Mouse (Mus musculus): ENCODE measurements at regions not wholly inside any gene's neighbourhood (a gene's known extent, or its start where the extent isn't known, plus 50 kb on each side); places are given as distances from the start of the nearest gene placed in this dataset.

- no peak for DNase-seq
Measured at GRCm38 (mm10) chr14:24886896-24887421, 400.0 kb downstream of the Rps24 start.

GRCm38 (mm10) chr14:24890856-24891255 lies 403.9 kb downstream of the Rps24 start:
- no peak for DNase-seq

- DNase-seq: no peak
Measured at GRCm38 (mm10) chr14:24895196-24895595, 408.3 kb downstream of the Rps24 start.

- DNase-seq: no peak
Measured at GRCm38 (mm10) chr14:24896681-24897080, 409.8 kb downstream of the Rps24 start.

DNA sequence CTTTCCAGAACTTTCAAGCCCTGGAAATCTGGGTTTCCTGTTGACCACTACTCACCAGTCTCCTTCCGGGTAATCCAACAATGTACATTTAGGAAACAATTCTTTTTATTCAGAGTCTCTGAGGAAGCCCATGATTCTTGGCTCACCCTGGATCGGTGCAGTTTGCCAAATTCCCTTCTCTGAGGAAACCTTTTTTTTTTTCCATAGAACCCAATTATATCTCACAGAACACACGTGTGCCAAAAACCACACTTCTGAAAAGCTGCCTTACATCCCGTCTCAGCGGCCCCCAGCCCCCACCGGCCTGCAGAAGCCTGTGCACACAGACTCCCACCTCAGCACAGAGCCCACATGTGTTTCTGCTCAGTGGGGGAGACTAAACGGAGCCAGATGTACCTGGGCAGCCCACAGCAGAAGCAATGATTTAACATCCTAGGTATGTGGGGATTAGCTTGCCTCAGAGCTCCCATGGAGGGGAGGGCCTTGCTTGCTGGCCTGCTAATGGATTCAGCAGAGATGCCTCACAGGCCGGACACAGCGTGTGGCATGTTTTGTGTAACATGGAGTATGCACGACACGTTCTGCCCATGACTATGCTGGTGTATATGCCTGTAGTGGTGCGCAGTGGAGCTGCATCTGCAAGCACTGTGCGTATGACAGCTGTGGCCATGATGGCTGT lies 413.7 kb downstream of the Rps24 start:
- no peak for DNase-seq

DNA sequence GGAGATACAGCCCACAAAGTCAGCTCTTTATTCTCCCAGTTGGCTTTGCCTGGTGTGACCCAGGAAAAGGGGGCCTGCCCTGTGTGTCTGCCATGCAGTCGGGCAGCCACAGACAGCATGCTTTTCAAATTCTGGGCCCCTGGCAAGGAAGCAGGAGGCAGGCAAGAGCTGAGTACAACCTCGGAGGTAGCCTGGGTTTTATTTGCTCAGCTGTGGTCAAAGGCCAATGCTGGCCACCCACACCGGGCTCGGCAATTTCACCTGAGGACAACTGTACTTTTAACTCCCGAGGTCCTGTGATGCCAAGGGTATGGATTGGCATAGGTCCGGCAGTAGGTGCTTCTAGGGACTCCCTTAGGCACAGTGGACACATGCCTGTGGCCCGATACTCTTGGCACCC lies 414.8 kb downstream of the Rps24 start:
- no peak for DNase-seq

DNA sequence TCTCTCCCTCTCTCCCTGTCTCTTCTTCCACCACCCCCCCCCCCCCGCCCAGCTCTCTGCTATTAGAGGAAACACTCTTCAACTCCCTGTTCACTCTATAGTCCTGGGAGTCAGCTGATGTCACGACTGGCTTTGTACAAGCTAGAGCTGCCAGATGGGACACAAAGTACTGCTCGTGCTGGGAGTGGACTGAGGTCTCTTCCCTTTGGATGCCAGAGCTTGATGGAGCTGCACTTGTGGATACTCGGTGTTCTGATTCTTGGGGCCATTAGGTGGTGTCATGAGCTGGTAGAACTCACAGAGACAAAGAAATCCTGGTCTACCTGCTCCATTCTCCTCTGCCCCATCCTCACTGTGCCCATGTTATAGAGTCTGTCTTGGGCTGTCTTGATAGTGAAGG lies 415.9 kb downstream of the Rps24 start:
- DNase-seq: no peak

- DNase-seq: no peak
Measured at GRCm38 (mm10) chr14:24904712-24905111, 417.8 kb downstream of the Rps24 start.

GRCm38 (mm10) chr14:24906916-24907315 lies 420.0 kb downstream of the Rps24 start:
- DNase-seq: no peak

DNA sequence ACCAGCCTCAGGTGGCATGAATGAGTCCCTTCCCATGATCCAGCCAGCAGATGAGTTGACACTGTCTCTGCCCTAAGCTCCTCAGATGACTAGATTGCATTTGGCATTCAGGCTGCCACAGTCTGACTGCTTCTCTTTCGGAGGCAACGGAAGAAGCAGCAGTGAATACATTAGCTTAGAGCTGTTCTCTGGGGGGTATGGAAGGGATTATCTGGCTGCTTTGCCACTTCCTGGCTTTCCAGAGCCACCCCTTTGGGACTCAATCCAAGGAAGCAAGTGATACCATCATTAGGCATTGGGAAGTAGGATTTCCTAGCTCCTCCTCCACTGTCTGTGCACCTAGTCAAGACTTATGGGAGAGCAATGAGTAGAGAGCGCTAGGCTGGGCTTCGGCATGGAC lies 421.5 kb downstream of the Rps24 start:
- DNase-seq: no peak

DNA sequence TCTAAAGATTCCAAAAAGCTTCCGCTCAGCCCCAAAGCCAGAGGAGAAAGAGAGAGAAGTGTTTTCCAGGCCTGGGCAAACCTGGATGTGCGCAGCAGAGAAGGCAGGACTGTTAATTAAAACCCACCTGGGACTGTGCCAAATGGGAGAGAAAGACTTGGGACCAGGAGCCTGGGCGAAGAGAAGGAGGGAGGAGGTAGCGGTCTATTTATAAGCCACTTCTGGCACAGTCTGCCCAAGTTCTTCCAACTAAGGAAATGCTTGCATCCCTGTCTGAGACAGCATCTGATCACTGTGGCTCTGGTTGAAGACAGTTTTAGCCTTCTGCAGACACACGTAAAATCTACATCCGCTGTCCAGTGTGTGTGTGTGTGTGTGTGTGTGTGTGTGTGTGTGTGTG lies 424.7 kb downstream of the Rps24 start:
- no peak for DNase-seq

DNA sequence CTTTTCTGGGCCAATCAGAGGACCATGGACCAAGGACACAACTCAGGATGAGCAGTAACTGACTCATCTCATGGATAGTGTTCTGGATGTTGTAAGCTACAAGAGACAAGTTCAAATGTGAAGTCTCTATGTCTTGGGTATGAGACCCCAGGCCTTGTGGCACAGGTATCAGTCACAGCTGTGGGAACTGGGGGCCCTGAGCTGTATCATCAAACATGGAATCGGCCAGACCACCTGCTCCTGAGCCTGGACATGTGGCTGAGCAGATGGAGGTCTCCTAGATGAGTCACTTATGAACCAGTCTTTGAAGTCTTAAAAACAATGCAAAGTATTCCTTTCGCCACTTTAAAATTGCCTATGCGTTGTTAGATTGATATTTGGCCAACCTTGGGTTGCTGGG lies 432.1 kb downstream of the Rps24 start:
- DNase-seq: no peak

- DNase-seq: no peak
Measured at GRCm38 (mm10) chr14:24922006-24922405, 435.1 kb downstream of the Rps24 start.

- DNase-seq: no peak
Measured at GRCm38 (mm10) chr14:24924561-24924960, 437.6 kb downstream of the Rps24 start.

DNA sequence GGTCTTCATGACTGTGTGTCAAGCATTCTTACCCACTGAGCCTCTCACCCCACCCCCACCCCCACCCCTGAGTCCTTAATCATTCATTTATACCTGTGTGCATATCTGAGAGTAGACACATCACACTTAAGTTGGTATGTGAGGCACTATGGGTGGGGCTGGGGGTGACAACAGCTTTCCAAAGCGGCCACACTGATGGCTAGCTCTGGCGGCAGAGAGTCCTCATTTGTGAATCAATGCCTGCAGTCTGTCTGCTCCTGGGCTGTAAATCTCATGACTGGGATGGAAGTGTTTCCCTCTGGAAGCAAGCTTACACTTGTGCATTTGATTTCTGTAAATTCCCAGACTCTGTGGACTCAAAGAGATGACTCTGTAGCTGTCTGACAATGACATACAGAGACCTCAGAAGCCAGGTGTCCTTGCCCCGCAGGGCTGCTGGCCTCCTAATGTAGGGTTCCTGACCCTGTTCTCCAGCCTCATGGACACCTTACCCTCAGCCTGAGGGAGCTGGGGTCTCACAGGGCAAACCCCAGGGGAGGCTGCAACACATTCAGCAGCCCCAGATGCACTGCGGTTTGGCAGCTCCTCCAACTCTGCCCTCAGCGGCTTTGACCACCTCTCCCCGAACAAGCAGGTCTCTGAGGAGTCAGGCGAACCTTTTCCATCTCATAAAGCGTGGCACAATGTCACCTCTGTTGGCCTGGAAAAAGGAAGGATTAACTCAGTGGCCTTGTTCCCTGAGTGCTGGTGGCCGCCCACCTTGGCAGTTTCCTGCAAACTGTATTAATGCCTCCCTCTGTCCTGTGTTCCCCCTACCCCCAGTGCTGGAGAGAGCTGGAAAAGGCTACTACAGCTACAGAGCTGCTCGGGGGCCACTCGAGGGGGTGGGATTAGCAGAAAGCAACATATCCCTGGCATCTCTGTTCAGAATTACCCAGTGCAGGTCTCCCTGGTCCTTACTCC lies 439.4 kb downstream of the Rps24 start:
- no peak for DNase-seq

GRCm38 (mm10) chr14:24928726-24929125 lies 441.8 kb downstream of the Rps24 start:
- DNase-seq: no peak

DNA sequence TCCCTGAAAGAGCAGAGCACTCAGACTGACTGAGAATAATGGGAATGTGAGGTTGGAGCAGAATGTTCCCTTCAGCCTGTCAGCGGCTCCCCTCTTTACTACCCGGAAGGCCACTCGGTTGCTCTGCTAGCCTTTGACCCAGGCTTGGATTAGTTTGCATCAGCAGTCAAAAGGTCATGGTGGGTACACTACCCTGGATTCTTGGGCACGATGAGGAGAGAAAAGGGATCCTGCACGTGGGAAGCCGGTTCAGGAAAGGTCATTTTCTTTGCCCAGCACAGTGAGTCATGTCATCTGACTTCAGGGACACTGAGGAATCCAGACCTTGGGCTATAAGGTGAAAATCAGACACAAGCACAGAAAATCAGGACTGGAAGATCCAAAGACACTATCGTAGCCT lies 443.3 kb downstream of the Rps24 start:
- DNase-seq: no peak

GRCm38 (mm10) chr14:24937876-24938275 lies 451.0 kb downstream of the Rps24 start:
- DNase-seq: no peak

GRCm38 (mm10) chr14:24939068-24939467 lies 452.1 kb downstream of the Rps24 start:
- no peak for DNase-seq

- no peak for DNase-seq
Measured at GRCm38 (mm10) chr14:24939476-24940200, 452.7 kb downstream of the Rps24 start.

- DNase-seq: no peak
Measured at GRCm38 (mm10) chr14:24945716-24946115, 458.8 kb downstream of the Rps24 start.

- DNase-seq: no peak
Measured at GRCm38 (mm10) chr14:24947084-24947483, 460.2 kb downstream of the Rps24 start.

DNA sequence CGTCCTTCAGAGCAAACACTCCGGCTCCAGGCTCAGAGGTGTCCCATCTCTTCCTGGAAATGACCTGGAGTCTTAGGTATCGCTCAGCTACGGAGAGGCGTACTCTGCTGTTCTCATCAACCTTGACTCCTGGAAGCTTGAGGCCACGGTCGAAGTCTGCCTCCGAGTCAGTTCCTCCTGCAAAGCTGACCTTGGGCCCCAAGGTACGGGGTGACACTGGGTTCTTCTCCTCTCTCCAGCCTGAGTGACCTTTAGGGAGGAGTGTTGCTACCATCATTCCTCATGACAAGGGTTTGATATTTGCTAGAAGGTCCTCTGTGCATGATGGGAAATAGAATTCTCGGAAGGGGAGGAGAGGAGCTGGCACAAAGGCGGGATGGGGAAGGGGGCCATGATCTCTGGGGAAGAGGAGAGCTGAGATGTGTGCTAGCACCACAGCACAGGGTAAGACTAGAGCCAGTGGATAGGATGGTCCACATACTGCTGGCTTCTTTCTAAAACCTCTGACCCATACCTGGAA lies 469.0 kb downstream of the Rps24 start:
- DNase-seq: no peak

All from thymus, postnatal 36 days (tissue).